Mouse (Mus musculus): Measurements from ENCODE around the gene Crcp. TPM values are rescaled to one million over a fixed set of nuclear protein-coding genes. Genes with fewer than 3 reads are reported as not detected.
A peak's percentile ranks its signal among the peaks of the same experiment; 100 is the strongest.

The Crcp gene
- polyA plus RNA-seq, 1 experiment from 2014 or later = 31.0 TPM

- Histone ChIP-seq H3K4me3 (ENCODE audit: low read depth, low read length) (no peak overlapping the region), H3K4me2 (replicated peaks; ENCODE audit: low read depth, low read length) (no peak overlapping the region), H3K27me3 (replicated peaks; ENCODE audit: insufficient read depth, low read length) (no peaks in the 10 kb centered on the region), H3K9me3 (ENCODE audit: low read length) (no peaks in the 10 kb centered on the region), H3K9ac (replicated peaks; ENCODE audit: low read depth) (no peak overlapping the region), H3K27ac (ENCODE audit: low read length) (no peak overlapping the region), H3K36me3 (ENCODE audit: insufficient read depth, low read length) (0 out of 2 replicates have a peak, but pooled peaks cover 3% of the 10 kb centered on the region), H3K4me1 (ENCODE audit: insufficient read depth, low read depth, low read length) (peaks cover 6% of the 10 kb centered on the region; the same call in 1 of the 2 replicates)
- no peak for ATAC-seq
- DNase-seq (ENCODE audit: low spot score) = no peak
- 69% methylated on average over 19 of the region's 19 CpGs for WGBS
- TF ChIP-seq EP300 (IDR thresholded peaks at IDR 0.05) (no peak), CTCF (IDR thresholded peaks at IDR 0.05) (no peak)
Measured at GRCm38 (mm10) chr5:129997700-129998099, 31.4 kb upstream of the Crcp start.

DNA sequence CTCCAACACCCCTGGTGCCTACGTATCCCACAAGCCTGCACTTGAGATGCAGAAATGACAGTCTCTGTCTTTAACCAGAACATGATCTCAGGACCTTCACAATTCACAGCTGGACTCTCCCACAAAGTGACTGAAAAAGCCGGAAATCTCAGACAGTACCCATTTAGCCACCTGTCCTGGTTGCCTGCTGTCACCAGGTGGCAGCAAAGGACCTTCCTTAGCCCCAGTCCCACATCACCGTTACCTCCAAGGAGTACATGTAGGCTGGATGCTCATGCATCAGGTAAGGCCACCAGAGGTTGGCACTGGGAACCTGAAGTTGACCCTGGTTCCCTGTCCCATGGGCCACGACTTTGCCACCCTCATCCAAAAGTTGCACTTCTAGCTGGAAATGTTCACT is 30.0 kb upstream of the Crcp start:
- ATAC-seq (no peak), DNase-seq (ENCODE audit: low spot score) (peak; percentile 79)
- Histone ChIP-seq H3K27ac (ENCODE audit: low read length) (no peak overlapping the region), H3K27me3 (replicated peaks; ENCODE audit: insufficient read depth, low read length) (no peaks in the 10 kb centered on the region), H3K9ac (replicated peaks; ENCODE audit: low read depth) (no peak overlapping the region), H3K4me3 (ENCODE audit: low read depth, low read length) (no peak overlapping the region), H3K9me3 (ENCODE audit: low read length) (no peaks in the 10 kb centered on the region), H3K4me1 (ENCODE audit: insufficient read depth, low read depth, low read length) (peaks cover 6% of the 10 kb centered on the region; the same call in 1 of the 2 replicates), H3K36me3 (ENCODE audit: insufficient read depth, low read length) (no peaks in the 10 kb centered on the region), H3K4me2 (replicated peaks; ENCODE audit: low read depth, low read length) (no peak overlapping the region)
- 27% methylated on average over 4 of the region's 4 CpGs for WGBS
- no peak for TF ChIP-seq EP300 (IDR thresholded peaks at IDR 0.05)
- peak; percentile 92 for TF ChIP-seq CTCF (IDR thresholded peaks at IDR 0.05)

GRCm38 (mm10) chr5:130000735-130001134 is 28.4 kb upstream of the Crcp start:
- Histone ChIP-seq H3K27ac (ENCODE audit: low read length) (no peak overlapping the region), H3K4me3 (ENCODE audit: low read depth, low read length) (no peak overlapping the region), H3K4me1 (ENCODE audit: insufficient read depth, low read depth, low read length) (peaks cover 6% of the 10 kb centered on the region; the same call in 1 of the 2 replicates), H3K9me3 (ENCODE audit: low read length) (no peaks in the 10 kb centered on the region), H3K4me2 (replicated peaks; ENCODE audit: low read depth, low read length) (no peak overlapping the region), H3K36me3 (ENCODE audit: insufficient read depth, low read length) (no peaks in the 10 kb centered on the region), H3K9ac (replicated peaks; ENCODE audit: low read depth) (no peak overlapping the region), H3K27me3 (replicated peaks; ENCODE audit: insufficient read depth, low read length) (no peaks in the 10 kb centered on the region)
- 83% methylated on average over 12 of the region's 12 CpGs for WGBS
- DNase-seq (ENCODE audit: low spot score) (peak; percentile 55), ATAC-seq (no peak)
- TF ChIP-seq EP300 (IDR thresholded peaks at IDR 0.05) (no peak), CTCF (IDR thresholded peaks at IDR 0.05) (no peak)

- WGBS = 34% methylated on average over 5 of the region's 5 CpGs
- Histone ChIP-seq H3K36me3 (ENCODE audit: insufficient read depth, low read length) (no peaks in the 10 kb centered on the region), H3K9ac (replicated peaks; ENCODE audit: low read depth) (no peak overlapping the region), H3K27me3 (replicated peaks; ENCODE audit: insufficient read depth, low read length) (no peaks in the 10 kb centered on the region), H3K27ac (ENCODE audit: low read length) (no peak overlapping the region; the same call in 1 of the 2 replicates), H3K9me3 (ENCODE audit: low read length) (no peaks in the 10 kb centered on the region), H3K4me2 (replicated peaks; ENCODE audit: low read depth, low read length) (peak overlapping the region; percentile 67), H3K4me1 (ENCODE audit: insufficient read depth, low read depth, low read length) (peaks cover 6% of the 10 kb centered on the region; the same call in 1 of the 2 replicates), H3K4me3 (ENCODE audit: low read depth, low read length) (no peak overlapping the region)
- ATAC-seq = no peak
- DNase-seq (ENCODE audit: low spot score) = no peak
- no peak for TF ChIP-seq EP300 (IDR thresholded peaks at IDR 0.05)
- TF ChIP-seq CTCF (IDR thresholded peaks at IDR 0.05) = no peak
Measured at GRCm38 (mm10) chr5:130001356-130001987, 27.6 kb upstream of the Crcp start.

- H3K4me2 ChIP-seq (replicated peaks; ENCODE audit: low read depth, low read length) = peak within 1 kb of the TSS; percentile 67
- no peaks in the 10 kb centered on the region for H3K27me3 ChIP-seq (replicated peaks; ENCODE audit: insufficient read depth, low read length)
- WGBS = 1% methylated on average over 39 of the region's 39 CpGs
- peaks cover 6% of the 10 kb centered on the region; the same call in 1 of the 2 replicates for H3K4me1 ChIP-seq (ENCODE audit: insufficient read depth, low read depth, low read length)
- H3K4me3 ChIP-seq (ENCODE audit: low read depth, low read length) = peak within 1 kb of the TSS; percentile 43
- peak within 1 kb of the TSS; percentile 79 for H3K27ac ChIP-seq (ENCODE audit: low read length)
- no peak for TF ChIP-seq CTCF (IDR thresholded peaks at IDR 0.05)
- no peak for TF ChIP-seq EP300 (IDR thresholded peaks at IDR 0.05)
- H3K9ac ChIP-seq (replicated peaks; ENCODE audit: low read depth) = peak within 1 kb of the TSS; percentile 37; the same call in 1 of the 2 replicates
- ATAC-seq (peak; percentile 95), DNase-seq (ENCODE audit: low spot score) (peak; percentile 97)
- H3K36me3 ChIP-seq (ENCODE audit: insufficient read depth, low read length) = no peaks in the 10 kb centered on the region
- H3K9me3 ChIP-seq (ENCODE audit: low read length) = no peaks in the 10 kb centered on the region
Measured at GRCm38 (mm10) chr5:130002301-130003146, 26.6 kb upstream of the Crcp start, which contains the start of gene Gusb. Gene Gusb, minus strand, starts transcription at chr5:130003049.

GRCm38 (mm10) chr5:130003229-130003628 is 25.9 kb upstream of the Crcp start:
- H3K4me1 ChIP-seq (ENCODE audit: insufficient read depth, low read depth, low read length) = peaks cover 6% of the 10 kb centered on the region; the same call in 1 of the 2 replicates
- 18% methylated on average over 7 of the region's 7 CpGs for WGBS
- no peaks in the 10 kb centered on the region for H3K36me3 ChIP-seq (ENCODE audit: insufficient read depth, low read length)
- DNase-seq (ENCODE audit: low spot score) (peak; percentile 26), ATAC-seq (peak; percentile 23)
- no peak overlapping the region for H3K9ac ChIP-seq (replicated peaks; ENCODE audit: low read depth)
- no peaks in the 10 kb centered on the region for H3K9me3 ChIP-seq (ENCODE audit: low read length)
- peak overlapping the region; percentile 79 for H3K27ac ChIP-seq (ENCODE audit: low read length)
- peak overlapping the region; percentile 43 for H3K4me3 ChIP-seq (ENCODE audit: low read depth, low read length)
- H3K27me3 ChIP-seq (replicated peaks; ENCODE audit: insufficient read depth, low read length) = no peaks in the 10 kb centered on the region
- H3K4me2 ChIP-seq (replicated peaks; ENCODE audit: low read depth, low read length) = peak overlapping the region; percentile 67
- TF ChIP-seq CTCF (IDR thresholded peaks at IDR 0.05) = no peak
- no peak for TF ChIP-seq EP300 (IDR thresholded peaks at IDR 0.05)
